Mouse (Mus musculus) hindbrain, embryonic 11.5 days (tissue): ENCODE measurements at regions not wholly inside any gene's neighbourhood (a gene's known extent, or its start where the extent isn't known, plus 50 kb on each side); places are given as distances from the start of the nearest gene placed in this dataset.

Source experiments
- ATAC-seq: fragments of 200-750 bp; cut with Nextera tagmentation; 2 replicates; pipeline ENCODE4 v1.8.0; 2017; ENCODE audit warnings: mild to moderate bottlenecking, moderate TSS enrichment, moderate library complexity; ENCODE audit not compliant: low FRiP score
- DNase-seq: peaks from one replicate; pipeline ENCODE4 v3.0.0-alpha.2; 2015; ENCODE audit warnings: low spot score
- H3K27ac ChIP-seq: fragments of 300-500 bp; sonication (generic); 2 replicates; pipeline ENCODE4 v1.5.1; 2014; ENCODE audit warnings: mild to moderate bottlenecking, low read depth, low read length
- H3K27me3 ChIP-seq: fragments of 300-500 bp; sonication (generic); 2 replicates; pipeline ENCODE4 v1.6.1; 2014; ENCODE audit warnings: mild to moderate bottlenecking, low read length, moderate library complexity, mixed read lengths; ENCODE audit not compliant: control insufficient read depth, insufficient read depth
- H3K36me3 ChIP-seq: fragments of 300-500 bp; sonication (generic); 2 replicates; pipeline ENCODE4 v1.6.1; 2014; ENCODE audit warnings: mild to moderate bottlenecking, low read length, moderate library complexity, mixed read lengths; ENCODE audit not compliant: control insufficient read depth, insufficient read depth
- H3K4me1 ChIP-seq: fragments of 300-500 bp; sonication (generic); replicated peaks from 2 replicates; pipeline ENCODE4 v1.6.1; 2014; ENCODE audit warnings: low read length, mixed read lengths; ENCODE audit not compliant: control insufficient read depth, insufficient read depth
- H3K4me2 ChIP-seq: fragments of 300-500 bp; sonication (generic); replicated peaks from 2 replicates; pipeline ENCODE4 v1.6.1; 2014; ENCODE audit warnings: mild to moderate bottlenecking, low read depth, low read length
- H3K4me3 ChIP-seq: fragments of 300-500 bp; sonication (generic); 2 replicates; pipeline ENCODE4 v1.5.1; 2014; ENCODE audit warnings: low read depth, low read length
- H3K9ac ChIP-seq: fragments of 300-500 bp; sonication (generic); 2 replicates; pipeline ENCODE4 v1.6.1; 2014; ENCODE audit warnings: low read depth, low read length
- H3K9me3 ChIP-seq: fragments of 300-500 bp; sonication (generic); 2 replicates; pipeline ENCODE4 v1.6.1; 2016; ENCODE audit warnings: low read length; ENCODE audit not compliant: control insufficient read depth
- WGBS: fragments of 180-500 bp; shearing (Covaris S2); extraction: QIAGEN DNeasy Blood & Tissue Kit; methylation state at CpG from one replicate; pipeline ENCODE4 v1.1.7; 2014; 5-methylcytosine and 5-hydroxymethylcytosine counted together

- no peaks in the 10 kb centered on the region for H3K9me3 ChIP-seq
- no peak overlapping the region for H3K4me2 ChIP-seq
- DNase-seq (peak; percentile 9), ATAC-seq (no peak)
- WGBS: 54% methylated on average over 2 of the region's 2 CpGs
- H3K27ac ChIP-seq: no peak overlapping the region
- no peaks in the 10 kb centered on the region for H3K27me3 ChIP-seq
- no peaks in the 10 kb centered on the region for H3K4me1 ChIP-seq
- H3K9ac ChIP-seq: no peak overlapping the region
- no peak overlapping the region for H3K4me3 ChIP-seq
- no peaks in the 10 kb centered on the region for H3K36me3 ChIP-seq
These were observed 203.4 kb upstream of the Mphosph6 start for GRCm38 (mm10) chr8:118005186-118005585.

DNA sequence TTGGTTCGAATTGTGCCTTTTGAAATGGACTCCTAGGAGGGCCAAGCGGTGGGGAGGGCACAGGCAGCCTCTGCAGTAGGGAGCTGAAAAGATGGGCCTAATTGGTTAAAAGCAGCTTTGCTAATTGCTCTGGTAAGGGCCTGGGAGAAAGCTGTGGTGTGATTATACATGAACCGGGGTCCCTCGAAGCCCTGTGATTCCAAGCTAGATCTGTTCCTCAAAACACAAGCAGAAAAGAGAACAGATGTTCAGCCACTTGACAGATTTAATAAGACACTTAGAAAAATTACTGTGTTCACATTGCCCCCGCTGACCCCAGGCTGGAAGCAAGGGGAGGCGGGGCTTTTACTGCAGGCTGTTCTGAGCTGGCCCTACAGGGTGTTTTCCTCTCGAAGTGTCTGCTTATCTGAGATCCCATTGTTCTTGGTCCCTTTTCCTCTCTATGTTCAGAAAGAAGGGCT lies 202.7 kb upstream of the Mphosph6 start:
- Histone ChIP-seq H3K36me3 (no peaks in the 10 kb centered on the region), H3K27me3 (no peaks in the 10 kb centered on the region), H3K9me3 (no peaks in the 10 kb centered on the region), H3K27ac (no peak overlapping the region), H3K4me2 (no peak overlapping the region), H3K4me3 (no peak overlapping the region), H3K9ac (no peak overlapping the region), H3K4me1 (no peaks in the 10 kb centered on the region)
- DNase-seq (peak; percentile 38), ATAC-seq (no peak)
- WGBS: 39% methylated on average over 7 of the region's 7 CpGs

DNA sequence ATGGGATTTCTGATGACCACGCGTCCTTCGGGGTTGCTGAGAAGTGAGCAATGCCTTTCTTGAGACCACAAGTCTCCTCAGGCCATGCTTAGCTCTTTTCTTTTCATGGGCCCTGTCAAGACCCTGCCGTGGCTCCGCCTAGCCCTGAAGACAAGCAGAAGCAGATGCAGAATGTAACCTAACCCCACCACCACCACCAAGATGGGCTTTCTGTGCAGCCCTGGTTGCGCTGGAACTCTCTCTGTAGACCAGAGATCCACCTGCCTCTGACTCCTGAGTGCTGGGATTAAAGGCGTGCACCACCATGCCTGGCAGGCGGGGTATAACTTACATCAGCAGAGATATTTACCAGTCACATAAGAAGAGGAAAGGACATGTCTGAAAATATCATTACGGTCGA lies 199.4 kb upstream of the Mphosph6 start:
- DNase-seq (no peak), ATAC-seq (no peak)
- Histone ChIP-seq H3K36me3 (no peaks in the 10 kb centered on the region), H3K27ac (no peak overlapping the region), H3K4me3 (no peak overlapping the region), H3K9me3 (no peaks in the 10 kb centered on the region), H3K4me2 (no peak overlapping the region), H3K4me1 (no peaks in the 10 kb centered on the region), H3K9ac (no peak overlapping the region), H3K27me3 (no peaks in the 10 kb centered on the region)
- 88% methylated on average over 10 of the region's 10 CpGs for WGBS

GRCm38 (mm10) chr8:117991826-117992225 lies 190.1 kb upstream of the Mphosph6 start:
- Histone ChIP-seq H3K27me3 (no peaks in the 10 kb centered on the region), H3K36me3 (no peaks in the 10 kb centered on the region), H3K9ac (no peak overlapping the region), H3K4me1 (no peaks in the 10 kb centered on the region), H3K9me3 (no peaks in the 10 kb centered on the region), H3K4me3 (no peak overlapping the region), H3K4me2 (no peak overlapping the region), H3K27ac (no peak overlapping the region)
- DNase-seq (no peak), ATAC-seq (no peak)
- 90% methylated on average over 7 of the region's 7 CpGs for WGBS

DNA sequence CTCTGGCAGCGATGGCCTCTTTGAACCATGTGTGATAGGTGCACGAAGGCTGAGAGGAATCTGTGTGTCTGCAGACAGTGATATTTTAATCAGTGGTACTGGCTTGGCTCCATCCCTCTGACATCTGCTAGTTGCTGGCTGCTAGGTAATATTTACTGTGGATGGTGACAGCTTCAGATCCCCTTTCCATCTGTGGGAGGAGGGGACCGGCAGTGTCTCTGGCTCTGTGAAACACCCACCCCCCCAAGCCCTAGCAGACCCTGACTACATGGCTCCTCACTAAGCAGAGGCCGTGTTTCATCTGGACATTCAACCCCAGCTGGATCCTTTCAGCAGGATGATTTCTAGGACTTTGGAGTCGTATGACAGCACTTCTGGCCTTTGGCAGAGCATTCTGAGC lies 187.0 kb upstream of the Mphosph6 start:
- Histone ChIP-seq H3K4me1 (no peaks in the 10 kb centered on the region), H3K36me3 (no peaks in the 10 kb centered on the region), H3K4me2 (no peak overlapping the region), H3K9ac (no peak overlapping the region), H3K27me3 (no peaks in the 10 kb centered on the region), H3K4me3 (no peak overlapping the region), H3K27ac (no peak overlapping the region), H3K9me3 (no peaks in the 10 kb centered on the region)
- DNase-seq: no peak
- 74% methylated on average over 5 of the region's 5 CpGs for WGBS
- ATAC-seq: no peak

DNA sequence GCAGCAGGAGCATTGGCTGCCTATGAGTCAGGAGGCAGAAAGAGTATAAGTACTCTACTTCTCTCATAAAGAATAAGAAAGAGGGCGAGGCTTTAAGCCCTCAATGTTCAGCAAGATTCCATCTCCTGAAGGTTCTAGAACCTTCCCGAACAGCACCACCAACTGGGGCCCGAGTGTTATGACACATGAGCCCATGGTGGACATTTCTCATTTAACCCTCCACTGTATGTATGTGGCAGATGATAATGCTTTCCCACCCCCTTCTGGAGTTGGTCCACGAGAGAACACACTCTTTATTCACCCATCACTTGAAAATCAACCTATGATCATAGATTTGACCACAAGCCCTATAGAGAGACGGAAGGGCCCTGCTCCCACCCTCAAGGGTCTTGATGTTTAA lies 166.6 kb upstream of the Mphosph6 start:
- Histone ChIP-seq H3K36me3 (no peaks in the 10 kb centered on the region), H3K4me2 (no peak overlapping the region), H3K4me1 (no peaks in the 10 kb centered on the region), H3K27ac (no peak overlapping the region), H3K27me3 (no peaks in the 10 kb centered on the region), H3K9me3 (no peaks in the 10 kb centered on the region), H3K4me3 (no peak overlapping the region), H3K9ac (no peak overlapping the region)
- ATAC-seq (no peak), DNase-seq (no peak)
- WGBS: 90% methylated on average over 5 of the region's 5 CpGs

DNA sequence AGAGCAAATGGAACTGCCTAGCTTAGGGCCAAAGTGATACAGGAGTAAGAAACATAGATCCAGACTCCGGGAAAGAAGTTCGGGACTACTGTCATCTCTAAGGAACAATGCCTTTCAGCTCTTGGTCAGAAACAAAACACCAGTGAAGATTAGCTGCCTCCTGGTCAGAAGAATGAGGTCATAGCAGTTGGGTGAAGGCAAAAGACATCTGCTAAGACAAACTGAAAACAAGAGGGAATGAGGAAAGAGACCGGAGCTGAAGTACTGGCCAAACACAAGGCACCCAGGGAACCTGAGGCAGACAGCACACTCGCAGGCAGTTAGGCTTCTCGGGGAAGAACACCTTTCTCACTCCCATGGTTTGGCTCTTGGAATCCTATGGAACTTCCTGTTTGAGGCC lies 164.8 kb upstream of the Mphosph6 start:
- H3K9ac ChIP-seq: no peak overlapping the region
- H3K27ac ChIP-seq: no peak overlapping the region
- H3K9me3 ChIP-seq: no peaks in the 10 kb centered on the region
- DNase-seq (no peak), ATAC-seq (no peak)
- H3K36me3 ChIP-seq: no peaks in the 10 kb centered on the region
- 90% methylated on average over 5 of the region's 5 CpGs for WGBS
- no peak overlapping the region for H3K4me3 ChIP-seq
- no peaks in the 10 kb centered on the region for H3K4me1 ChIP-seq
- H3K27me3 ChIP-seq: no peaks in the 10 kb centered on the region
- H3K4me2 ChIP-seq: no peak overlapping the region

GRCm38 (mm10) chr8:117963426-117963825 lies 161.7 kb upstream of the Mphosph6 start:
- Histone ChIP-seq H3K9me3 (no peaks in the 10 kb centered on the region), H3K4me3 (no peak overlapping the region), H3K27ac (no peak overlapping the region), H3K36me3 (no peaks in the 10 kb centered on the region), H3K9ac (no peak overlapping the region), H3K27me3 (no peaks in the 10 kb centered on the region), H3K4me2 (no peak overlapping the region), H3K4me1 (no peaks in the 10 kb centered on the region)
- WGBS: 82% methylated on average over 13 of the region's 13 CpGs
- no peak for DNase-seq
- no peak for ATAC-seq

GRCm38 (mm10) chr8:117962666-117963065 lies 160.9 kb upstream of the Mphosph6 start:
- Histone ChIP-seq H3K9me3 (no peaks in the 10 kb centered on the region), H3K4me3 (no peak overlapping the region), H3K27ac (no peak overlapping the region), H3K36me3 (no peaks in the 10 kb centered on the region), H3K4me1 (no peaks in the 10 kb centered on the region), H3K27me3 (no peaks in the 10 kb centered on the region), H3K4me2 (no peak overlapping the region), H3K9ac (no peak overlapping the region)
- WGBS: 82% methylated on average over 8 of the region's 8 CpGs
- DNase-seq (no peak), ATAC-seq (no peak)
